Mouse (Mus musculus): ENCODE data around the gene Cd6. TPM values are rescaled to one million over a fixed set of nuclear protein-coding genes. Genes with fewer than 3 reads are reported as not detected.

Cd6 gene
- total RNA-seq, 2 experiments from 2014 or later, result not detected

GRCm38 (mm10) chr19:10763381-10764031 is 66.4 kb downstream of the Cd6 start:
- intact Hi-C loops (cut with DNase I), result no loop called here
- no peak for DNase-seq
- H3K4me3 ChIP-seq, result no peak overlapping the region

GRCm38 (mm10) chr19:10762468-10762867 is 67.4 kb downstream of the Cd6 start:
- intact Hi-C loops (cut with DNase I), result no loop called here
- H3K4me3 ChIP-seq, result no peak overlapping the region
- DNase-seq, result no peak
- TF ChIP-seq CTCF (IDR thresholded peaks at IDR 0.05), result no peak
- H3K27ac ChIP-seq, result no peak overlapping the region

More at GRCm38 (mm10) chr19:10763381-10764031, 66.4 kb downstream of the Cd6 start:
- no peak for TF ChIP-seq CTCF (IDR thresholded peaks at IDR 0.05)
- H3K27ac ChIP-seq, result no peak overlapping the region

GRCm38 (mm10) chr19:10761794-10762415 is 68.0 kb downstream of the Cd6 start:
- Histone ChIP-seq H3K4me3 (no peak overlapping the region), H3K27ac (no peak overlapping the region)
- DNase-seq, result no peak
- no peak for TF ChIP-seq CTCF (IDR thresholded peaks at IDR 0.05)
- intact Hi-C loops (cut with DNase I), result no loop called here

- intact Hi-C loops (cut with DNase I), result no loop called here
- DNase-seq, result peak; percentile 83
- Histone ChIP-seq H3K27ac (peak overlapping the region; percentile 87), H3K4me3 (peak overlapping the region; percentile 41)
- TF ChIP-seq CTCF (IDR thresholded peaks at IDR 0.05), result no peak
Observed at GRCm38 (mm10) chr19:10759983-10760831, 69.7 kb downstream of the Cd6 start.

- H3K27ac ChIP-seq, result peak overlapping the region; percentile 87
Observed at GRCm38 (mm10) chr19:10759525-10759924, 70.3 kb downstream of the Cd6 start.

GRCm38 (mm10) chr19:10758708-10759107 is 71.2 kb downstream of the Cd6 start:
- intact Hi-C loops (cut with DNase I), result no loop called here
- peak overlapping the region; percentile 87 for H3K27ac ChIP-seq
- H3K4me3 ChIP-seq, result no peak overlapping the region
- no peak for TF ChIP-seq CTCF (IDR thresholded peaks at IDR 0.05)
- DNase-seq, result no peak

More at GRCm38 (mm10) chr19:10759525-10759924, 70.3 kb downstream of the Cd6 start:
- DNase-seq, result no peak
- H3K4me3 ChIP-seq, result peak overlapping the region; percentile 15; the same call in 1 of the 2 replicates
- intact Hi-C loops (cut with DNase I), result no loop called here
- TF ChIP-seq CTCF (IDR thresholded peaks at IDR 0.05), result no peak

GRCm38 (mm10) chr19:10757526-10757925 is 72.3 kb downstream of the Cd6 start:
- intact Hi-C loops (cut with DNase I), result loop anchor here (1.0 kb wide), 1 partner anchor 23 kb away; no protein-coding TSS in a partner anchor
- TF ChIP-seq CTCF (IDR thresholded peaks at IDR 0.05), result no peak
- no peak overlapping the region for H3K4me3 ChIP-seq
- peak; percentile 65 for DNase-seq
- H3K27ac ChIP-seq, result peak overlapping the region; percentile 87

GRCm38 (mm10) chr19:10757125-10757524 is 72.7 kb downstream of the Cd6 start:
- no peak for DNase-seq
- TF ChIP-seq CTCF (IDR thresholded peaks at IDR 0.05), result no peak
- Histone ChIP-seq H3K27ac (peak overlapping the region; percentile 87), H3K4me3 (no peak overlapping the region)
- intact Hi-C loops (cut with DNase I), result loop anchor here (1.0 kb wide), 1 partner anchor 23 kb away; no protein-coding TSS in a partner anchor

GRCm38 (mm10) chr19:10752646-10753045 is 77.2 kb downstream of the Cd6 start:
- intact Hi-C loops (cut with DNase I), result no loop called here
- no peak overlapping the region for H3K27ac ChIP-seq
- no peak for TF ChIP-seq CTCF (IDR thresholded peaks at IDR 0.05)
- DNase-seq, result no peak
- no peak overlapping the region for H3K4me3 ChIP-seq

- no peak overlapping the region for H3K27ac ChIP-seq
- intact Hi-C loops (cut with DNase I), result no loop called here
- no peak overlapping the region for H3K4me3 ChIP-seq
- TF ChIP-seq CTCF (IDR thresholded peaks at IDR 0.05), result no peak
- no peak for DNase-seq
Observed at GRCm38 (mm10) chr19:10752106-10752505, 77.8 kb downstream of the Cd6 start.

GRCm38 (mm10) chr19:10751607-10752006 is 78.3 kb downstream of the Cd6 start:
- Histone ChIP-seq H3K4me3 (no peak overlapping the region), H3K27ac (no peak overlapping the region)
- no peak for DNase-seq
- intact Hi-C loops (cut with DNase I), result no loop called here
- TF ChIP-seq CTCF (IDR thresholded peaks at IDR 0.05), result no peak

GRCm38 (mm10) chr19:10750161-10750560 is 79.7 kb downstream of the Cd6 start:
- DNase-seq, result no peak
- intact Hi-C loops (cut with DNase I), result no loop called here
- no peak for TF ChIP-seq CTCF (IDR thresholded peaks at IDR 0.05)
- no peak overlapping the region for H3K27ac ChIP-seq
- H3K4me3 ChIP-seq, result no peak overlapping the region

GRCm38 (mm10) chr19:10749295-10749694 is 80.6 kb downstream of the Cd6 start:
- intact Hi-C loops (cut with DNase I), result no loop called here
- Histone ChIP-seq H3K4me3 (no peak overlapping the region), H3K27ac (no peak overlapping the region)
- no peak for DNase-seq
- TF ChIP-seq CTCF (IDR thresholded peaks at IDR 0.05), result no peak
